Mouse (Mus musculus) kidney, postnatal 25 days (tissue): ENCODE data around the gene Shtn1.

Source experiments
- DNase-seq, 2 experiments: peaks; one replicate each; pipeline ENCODE4 v3.0.0; 2021; ENCODE audit warnings: mixed read lengths in 2 of 2

Shtn1 gene

GRCm38 (mm10) chr19:58963011-58963410 is 112.9 kb downstream of the Shtn1 start:
- no peak for DNase-seq

- no peak for DNase-seq
Observed at GRCm38 (mm10) chr19:58954779-58955178, 121.1 kb downstream of the Shtn1 start.

GRCm38 (mm10) chr19:58952236-58952635 is 123.7 kb downstream of the Shtn1 start:
- no peak for DNase-seq

- DNase-seq: no peak
Observed at GRCm38 (mm10) chr19:58951521-58951920, 124.4 kb downstream of the Shtn1 start.

- DNase-seq: no peak
Observed at GRCm38 (mm10) chr19:58945959-58946358, 129.9 kb downstream of the Shtn1 start.

- peak; percentile 95 to 97 for DNase-seq
Observed at GRCm38 (mm10) chr19:58942841-58943828, 132.8 kb downstream of the Shtn1 start, which contains the start of the genes Eno4 and Hspa12a. Gene Eno4 (plus strand): TSS chr19:58943425. Gene Hspa12a (minus strand): TSS chr19:58943654.

GRCm38 (mm10) chr19:58933062-58933461 is 142.8 kb downstream of the Shtn1 start:
- DNase-seq: no peak

- DNase-seq: no peak
Observed at GRCm38 (mm10) chr19:58931081-58931800, 144.7 kb downstream of the Shtn1 start.
